Mouse (Mus musculus): ENCODE measurements around the gene Gm6096.

DNA sequence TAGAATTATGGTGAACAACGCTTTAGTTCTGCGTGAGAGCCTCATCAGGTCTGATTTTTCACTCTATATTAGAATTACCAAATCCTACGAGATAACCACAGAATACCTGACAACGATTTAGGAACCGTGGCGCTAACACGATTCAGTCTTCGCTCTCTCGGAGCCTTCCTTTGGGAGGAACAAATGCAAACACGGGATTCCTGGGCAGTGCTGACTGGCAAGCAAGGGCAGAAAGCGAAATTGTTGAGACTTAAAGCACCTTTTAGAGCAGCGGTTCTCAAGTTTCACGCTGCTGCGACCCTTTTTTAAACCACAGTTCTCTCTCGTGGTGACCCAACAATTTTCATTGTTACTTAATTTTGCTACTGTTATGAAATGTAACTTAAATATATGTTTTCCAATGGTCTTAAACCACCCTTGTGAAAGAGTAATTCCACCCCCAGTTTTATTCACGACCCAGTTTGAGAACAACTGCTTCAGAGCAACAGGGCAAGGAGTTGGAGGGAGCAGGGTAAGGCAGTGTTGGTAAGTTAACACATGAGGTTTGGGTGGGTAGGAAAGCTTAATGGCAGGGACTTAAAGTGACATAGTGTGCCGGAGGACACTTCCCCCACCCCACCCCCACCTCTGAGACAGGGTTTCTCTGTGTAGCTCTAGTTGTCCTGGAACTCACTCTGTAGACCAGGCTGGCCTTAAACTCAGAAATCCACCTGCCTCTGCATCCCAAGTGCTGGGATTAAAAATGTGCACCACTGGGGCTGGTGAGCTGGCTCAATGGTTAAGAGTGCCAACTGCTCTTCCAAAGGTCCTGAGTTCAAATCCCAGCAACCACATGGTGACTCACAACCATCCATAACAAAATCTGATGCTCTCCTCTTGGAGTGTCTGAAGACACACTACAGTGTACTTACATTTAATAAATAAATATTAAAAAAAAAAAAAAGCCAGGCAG lies 16.0 kb upstream of the Gm6096 start:
- no peak for TF ChIP-seq CTCF (IDR thresholded peaks at IDR 0.05; ENCODE audit: extremely low read depth, insufficient read length, insufficient replicate concordance, low read depth, low read length)
- TF ChIP-seq POLR2A (IDR thresholded peaks at IDR 0.05; ENCODE audit: low read depth, low read length) = no peak
